Mouse (Mus musculus) lung, postnatal 36 days (tissue): ENCODE data around the gene B4galt5.
"Not testable (repeated sequence)": the region's sequence is repeated elsewhere in the genome, so short reads cannot be mapped to it uniquely, and the experiment has no call there.

ENCODE experiments used
- DNase-seq: peaks from one replicate; pipeline ENCODE4 v3.0.0; 2022; ENCODE audit warnings: mixed read lengths

B4galt5 gene

GRCm38 (mm10) chr2:167348376-167349282 is at the start of gene B4galt5:
Gene B4galt5 (minus strand): TSS chr2:167349183.
- no peak for DNase-seq

GRCm38 (mm10) chr2:167396420-167396819 is 47.4 kb upstream of the B4galt5 start:
- not testable (repeated sequence) for DNase-seq

DNA sequence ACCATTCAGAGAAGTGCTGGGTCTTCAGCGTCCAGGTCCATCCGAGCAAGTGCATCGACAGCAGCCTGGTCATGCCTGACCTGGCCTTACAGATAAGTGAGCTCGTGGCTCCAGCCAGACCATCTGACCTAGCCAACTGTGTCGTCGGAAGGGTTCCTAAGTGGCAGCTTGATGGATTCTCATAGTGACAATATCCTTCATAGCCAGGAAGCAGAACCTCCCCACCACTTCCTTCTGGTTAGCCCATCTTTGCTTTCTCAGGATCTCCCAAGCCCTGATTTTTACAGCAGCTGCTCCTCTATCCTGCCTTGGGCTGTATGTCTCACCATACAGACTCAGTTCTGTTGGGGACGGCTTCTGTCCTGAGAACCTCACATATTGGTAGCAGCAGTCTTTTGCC is 45.4 kb upstream of the B4galt5 start:
- no peak for DNase-seq

DNA sequence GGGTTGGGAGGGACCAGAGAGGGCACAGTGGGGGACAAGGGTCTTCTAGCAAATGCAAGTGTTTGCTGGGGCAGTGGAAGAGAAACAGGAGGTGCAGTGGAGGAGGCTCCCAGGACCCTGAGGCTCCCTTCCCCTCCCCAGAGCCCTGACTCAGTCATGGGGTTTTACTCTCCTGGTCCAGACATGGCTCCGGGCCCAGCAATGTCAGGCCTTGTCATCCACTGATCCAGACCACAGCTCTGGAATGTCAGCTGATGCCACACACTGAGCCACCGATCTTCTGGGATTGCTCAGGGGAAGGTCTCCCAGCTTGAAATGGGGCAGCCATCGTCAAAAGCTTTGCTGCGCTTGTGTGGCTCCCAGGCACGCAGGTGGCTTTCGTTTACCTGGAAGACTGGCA is 38.0 kb upstream of the B4galt5 start:
- no peak for DNase-seq

DNA sequence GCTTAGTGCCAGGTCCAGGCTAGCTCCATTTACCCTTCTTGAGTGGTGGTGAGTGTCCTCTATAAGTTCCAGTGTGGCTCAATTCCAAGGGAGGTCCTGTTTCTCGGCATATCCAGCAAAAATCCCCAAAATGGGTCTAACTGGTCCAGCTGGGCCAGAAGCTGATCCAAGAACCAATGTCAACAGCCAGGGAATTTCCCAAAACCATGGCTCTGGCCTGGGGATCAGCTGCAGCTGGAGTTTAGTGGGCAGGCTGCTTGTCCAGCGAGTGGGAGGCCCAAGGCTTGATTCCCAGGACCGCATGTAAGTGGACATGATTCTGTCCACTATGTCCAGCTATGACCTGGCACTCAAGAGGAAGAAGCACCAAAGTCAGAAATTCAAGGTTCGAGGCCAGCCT is 37.5 kb upstream of the B4galt5 start:
- DNase-seq: no peak

DNA sequence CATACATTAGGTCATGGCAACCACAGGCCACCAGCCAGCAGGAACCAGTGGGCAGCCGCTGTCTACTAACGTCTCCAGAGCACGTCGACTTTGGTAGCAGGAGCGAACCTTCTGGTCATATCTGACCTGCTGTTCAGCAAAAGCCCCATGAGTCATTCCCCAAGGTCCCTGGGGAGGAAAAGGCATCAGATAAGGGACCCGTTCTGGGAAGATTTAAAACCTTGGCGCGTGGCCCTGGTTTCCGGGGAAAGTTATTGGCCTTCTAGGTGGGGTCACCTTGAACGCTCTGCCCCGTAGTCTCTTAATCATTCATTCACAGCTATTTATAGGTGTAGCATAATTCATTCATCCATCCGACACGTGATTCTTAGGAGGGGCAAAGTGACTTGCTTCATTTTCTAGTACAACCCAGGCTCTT is 34.7 kb upstream of the B4galt5 start:
- DNase-seq: peak; percentile 37

GRCm38 (mm10) chr2:167382389-167382788 is 33.4 kb upstream of the B4galt5 start:
- DNase-seq: peak; percentile 46

GRCm38 (mm10) chr2:167381596-167381995 is 32.6 kb upstream of the B4galt5 start:
- peak; percentile 47 for DNase-seq

DNA sequence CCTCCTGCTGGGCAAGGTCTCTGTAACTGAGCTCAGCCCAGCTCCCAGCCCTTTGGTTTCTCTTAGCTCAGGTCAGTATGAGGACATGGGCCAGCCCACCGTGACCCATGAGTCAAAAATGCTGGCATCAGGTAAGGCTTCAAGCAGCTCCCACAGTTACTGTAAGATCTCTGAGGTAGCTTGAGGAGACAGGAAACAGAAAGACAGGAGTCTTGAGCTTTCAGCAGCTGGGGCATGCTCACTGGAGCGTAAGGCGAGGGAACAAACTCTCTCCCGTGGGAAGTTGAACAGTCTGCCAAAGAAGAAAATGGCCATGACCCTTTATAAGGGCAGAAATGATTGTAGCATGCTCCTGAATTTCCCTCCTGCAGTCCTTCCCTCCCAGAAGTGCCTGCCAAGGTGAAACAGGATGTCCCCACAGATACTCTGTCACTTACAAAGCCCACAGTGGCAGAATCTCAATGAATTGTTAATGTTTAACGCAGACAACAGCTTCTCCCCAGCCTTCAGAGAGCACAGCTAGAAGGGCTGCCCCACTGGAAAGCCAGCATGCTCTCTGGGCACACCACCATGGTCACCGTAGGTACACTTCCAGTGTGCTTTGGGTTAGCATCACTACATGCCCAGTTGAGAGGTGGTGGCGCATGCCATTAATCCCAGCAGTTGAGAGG is 31.8 kb upstream of the B4galt5 start:
- DNase-seq: no peak

GRCm38 (mm10) chr2:167378972-167379371 is 30.0 kb upstream of the B4galt5 start:
- no peak for DNase-seq

GRCm38 (mm10) chr2:167377697-167378096 is 28.7 kb upstream of the B4galt5 start:
- DNase-seq: peak; percentile 29

DNA sequence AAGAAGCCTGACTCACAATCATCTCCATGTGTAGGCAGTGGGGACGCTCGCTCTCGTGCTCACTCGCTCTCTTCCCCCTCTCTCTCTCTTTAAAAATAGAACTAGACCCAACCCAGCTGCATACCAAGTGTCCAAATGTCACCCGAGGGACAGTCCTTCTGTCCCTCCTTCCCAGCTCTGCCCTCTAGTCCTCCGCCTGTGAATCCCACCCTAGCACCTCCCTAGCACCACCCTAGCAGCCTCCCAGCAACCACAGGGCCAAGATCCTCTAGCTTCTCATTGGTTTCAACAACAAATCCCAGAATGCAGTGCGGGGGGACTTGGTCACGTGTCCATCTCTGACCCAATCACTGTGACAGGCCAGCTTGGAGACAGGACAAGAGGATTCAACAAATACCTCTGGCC is 27.2 kb upstream of the B4galt5 start:
- peak; percentile 70 for DNase-seq

DNA sequence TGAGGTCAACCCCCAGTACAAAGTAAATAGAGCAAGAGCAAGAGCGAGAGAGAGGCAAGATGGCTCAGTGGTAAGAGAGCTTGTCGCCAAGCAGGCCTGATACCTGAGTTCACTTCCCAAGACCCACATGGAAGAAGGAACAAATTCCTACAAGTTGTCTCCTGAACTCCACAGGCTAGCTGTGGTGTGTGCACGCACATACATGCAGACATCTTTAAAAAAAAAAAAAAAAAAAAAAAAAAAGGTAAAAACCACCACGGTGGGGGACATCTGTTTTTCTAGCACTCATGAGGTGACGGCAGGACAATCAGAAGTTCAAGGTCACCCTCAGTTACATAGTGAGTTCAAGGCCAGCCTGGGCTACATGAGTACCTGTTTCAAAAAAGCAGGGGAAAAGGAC is 26.7 kb upstream of the B4galt5 start:
- no peak for DNase-seq

DNA sequence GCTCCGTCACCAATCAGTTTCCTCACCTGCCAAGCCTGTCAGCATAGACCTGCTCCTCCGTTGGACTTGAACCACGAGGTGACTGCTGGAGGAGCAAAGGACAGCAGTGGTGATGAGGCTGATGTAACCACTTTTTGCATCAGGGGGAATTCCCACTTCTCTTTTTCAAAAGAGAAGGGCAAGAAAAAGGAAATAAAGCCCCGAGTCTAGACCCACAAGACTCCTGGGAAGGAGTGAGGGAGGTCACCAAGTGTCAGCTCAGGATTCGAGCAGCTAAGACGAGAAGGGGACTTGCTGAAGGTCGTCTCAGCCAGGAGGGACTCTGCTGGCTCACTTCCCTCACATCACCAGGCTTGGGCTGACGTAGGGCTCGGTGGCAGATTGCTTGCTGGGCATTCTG is 26.2 kb upstream of the B4galt5 start:
- peak; percentile 50 for DNase-seq

GRCm38 (mm10) chr2:167374191-167374805 is 25.3 kb upstream of the B4galt5 start:
- no peak for DNase-seq

DNA sequence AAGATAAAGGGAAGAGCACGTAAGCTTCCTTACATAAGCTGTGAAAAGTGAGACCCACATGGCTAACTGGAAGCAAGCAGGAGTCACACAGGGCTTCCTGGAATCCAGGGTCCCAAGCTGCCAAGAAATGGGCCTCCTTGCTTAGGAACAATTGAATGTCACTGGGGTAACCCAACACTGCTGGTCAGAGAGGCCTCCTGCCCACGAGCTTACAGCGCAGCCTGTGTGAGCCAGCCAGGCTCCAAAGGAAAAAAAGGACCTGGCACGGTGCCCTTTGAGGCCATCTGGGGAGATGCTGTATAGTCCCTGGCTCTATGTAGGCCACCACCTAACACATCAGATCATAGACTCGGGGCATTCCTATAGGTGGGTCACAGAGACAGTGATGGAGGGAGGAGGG is 24.3 kb upstream of the B4galt5 start:
- peak; percentile 26 for DNase-seq

DNA sequence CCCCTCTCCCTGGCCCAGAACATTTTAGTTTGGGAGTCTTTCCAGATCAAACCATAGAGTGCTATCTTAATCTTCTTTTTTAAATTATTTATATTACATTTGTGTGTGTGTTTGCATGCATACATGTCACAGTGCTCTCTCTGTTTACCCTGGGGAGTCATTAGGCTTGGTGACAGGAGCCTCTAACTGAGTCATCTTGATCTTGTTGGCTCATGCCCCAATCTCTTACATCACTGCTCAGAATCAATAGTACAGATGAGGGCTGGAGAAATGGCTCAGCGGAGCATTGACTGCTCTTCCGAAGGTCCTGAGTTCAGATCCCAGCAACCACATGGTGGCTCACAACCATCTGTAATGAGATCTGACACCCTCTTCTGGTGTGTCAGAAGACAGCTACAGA is 22.5 kb upstream of the B4galt5 start:
- no peak for DNase-seq

DNA sequence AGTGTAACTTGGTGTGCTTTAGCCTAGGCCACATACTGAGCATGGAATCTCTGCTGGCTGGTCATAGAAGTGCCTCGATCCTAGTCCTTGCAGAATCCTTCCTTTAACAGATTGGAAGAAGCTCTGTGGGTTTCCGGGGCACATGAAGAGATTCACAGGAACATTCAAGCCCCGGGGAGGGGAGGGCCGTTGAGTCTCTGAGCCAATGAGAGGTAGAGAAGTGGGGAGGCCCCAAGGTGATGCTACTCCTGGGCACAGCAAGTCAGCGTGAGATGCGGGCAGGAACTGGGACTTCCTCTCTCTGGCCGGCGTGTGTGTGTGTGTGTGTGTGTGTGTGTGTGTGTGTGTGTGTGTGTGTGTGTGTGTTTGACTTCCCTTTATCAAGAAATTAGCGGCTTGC is 19.3 kb upstream of the B4galt5 start:
- peak; percentile 82 for DNase-seq

DNA sequence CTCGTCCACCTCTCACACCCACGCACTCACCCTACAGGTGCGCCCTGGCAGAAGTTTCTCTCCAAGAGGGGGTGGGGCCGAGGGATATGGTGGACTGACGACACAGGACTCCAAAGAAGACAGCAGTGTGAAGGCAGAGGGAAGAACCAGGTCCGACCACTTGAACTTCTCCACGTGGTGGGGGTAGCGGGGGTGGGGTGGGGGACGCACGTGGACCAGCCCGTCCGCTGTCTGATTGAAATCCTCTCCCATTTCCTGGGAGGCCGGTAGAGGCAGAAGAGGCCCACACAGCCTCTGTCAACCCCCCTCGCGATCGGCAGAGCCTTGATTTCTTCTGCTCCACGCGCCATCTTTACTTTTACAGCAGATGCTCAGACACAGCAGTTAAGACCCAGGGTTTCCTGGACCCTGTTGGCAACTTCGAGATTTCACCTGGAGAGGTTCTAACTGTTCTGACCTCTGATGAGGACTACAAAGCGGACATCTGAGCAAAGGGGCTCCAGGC is 18.8 kb upstream of the B4galt5 start:
- DNase-seq: no peak

DNA sequence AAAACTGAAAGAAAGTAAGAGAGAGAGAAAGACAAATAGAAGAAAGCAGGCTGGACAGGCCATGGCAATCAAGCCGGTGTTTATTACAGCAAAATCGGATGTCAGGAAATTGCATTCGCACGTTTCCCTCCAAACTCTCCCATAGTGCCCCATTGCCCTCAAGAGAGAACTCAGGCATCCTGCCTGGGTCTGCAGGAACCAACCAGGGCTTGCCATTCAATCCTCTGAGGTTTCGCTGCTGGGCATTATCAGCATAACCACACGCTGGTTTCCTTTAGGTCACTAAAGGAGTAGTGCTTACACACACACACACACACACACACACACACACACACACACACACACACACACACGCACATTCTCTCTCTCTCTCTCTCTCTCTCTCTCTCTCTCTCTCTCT is 18.3 kb upstream of the B4galt5 start:
- DNase-seq: no peak

DNA sequence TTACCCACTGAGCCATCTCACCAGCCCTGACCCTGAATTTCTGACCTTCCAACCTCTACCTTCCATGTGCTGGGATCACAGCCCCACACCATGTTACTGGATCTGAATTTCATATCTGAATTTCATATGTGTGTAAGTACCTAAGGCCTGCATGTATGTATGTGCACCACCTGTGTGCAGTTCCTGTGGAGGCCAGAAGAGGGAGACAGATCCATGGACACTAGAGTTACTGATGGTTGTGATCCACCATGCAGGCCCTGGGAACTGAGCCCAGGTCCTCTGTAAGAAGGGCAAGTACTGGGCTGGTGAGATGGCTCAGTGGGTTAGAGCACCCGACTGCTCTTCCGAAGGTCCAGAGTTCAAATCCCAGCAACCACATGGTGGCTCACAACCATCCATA is 16.1 kb upstream of the B4galt5 start:
- DNase-seq: no peak

GRCm38 (mm10) chr2:167363272-167364045 is 14.5 kb upstream of the B4galt5 start:
- DNase-seq: no peak

DNA sequence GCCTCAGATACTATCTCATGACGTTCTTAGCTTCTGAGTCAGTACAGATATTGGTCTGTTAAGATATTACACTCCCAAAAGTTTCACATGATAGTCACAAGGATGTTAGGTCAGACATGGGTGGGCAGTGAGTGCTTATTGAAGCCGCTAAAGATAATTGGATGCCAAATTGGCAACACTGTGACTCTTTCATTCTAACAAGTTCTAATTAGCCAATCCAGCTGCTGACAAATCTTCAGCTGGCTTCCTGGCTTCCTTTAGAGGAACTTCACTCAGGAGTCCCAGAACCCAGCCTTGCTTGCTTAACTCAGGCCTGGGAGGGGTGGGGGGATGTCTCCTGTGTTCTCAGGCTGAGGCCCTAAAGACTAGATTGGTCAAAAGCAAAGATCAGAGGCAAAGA is 9.5 kb upstream of the B4galt5 start:
- DNase-seq: peak; percentile 76
